In genomic region chr5:18448330-18448670, GRCm38 (mm10) we compare ENCODE assay signal across 12 mouse cellular contexts.
"Had no signal": no experiment of that assay in that cellular context is flagged by ENCODE, and none has a peak within 500 bp of the region (broad histone marks: within the 10 kb centered on the region; RNA-seq: fewer than 3 reads in every experiment).

No protein-coding gene starts in this region.

- H3K36me3 ChIP-seq: limb, embryonic 10.5 days; liver, embryonic 15.5 days; stomach, embryonic 15.5 days had no signal

- H3K27ac ChIP-seq: left cerebral cortex, adult 2 months; limb, embryonic 10.5 days; liver, embryonic 15.5 days; stomach, embryonic 15.5 days had no signal

- H3K4me3 ChIP-seq: left cerebral cortex, adult 2 months; limb, embryonic 10.5 days; liver, embryonic 15.5 days; stomach, embryonic 15.5 days had no signal

- H3K4me2 ChIP-seq: liver, embryonic 11.5 days; liver, embryonic 15.5 days; stomach, embryonic 15.5 days had no signal

- H3K9me3 ChIP-seq: limb, embryonic 10.5 days; liver, embryonic 15.5 days; stomach, embryonic 15.5 days had no signal

- H3K9ac ChIP-seq: liver, embryonic 15.5 days; stomach, embryonic 15.5 days had no signal

- ATAC-seq: lung, postnatal 0 days had no signal

- DNase-seq: kidney, adult 8-10 months; kidney, postnatal 25 days; lung, adult 2 months; lung, postnatal 36 days; right cerebral cortex, postnatal 14 days; thymus, postnatal 36 days had no signal

- H3K4me1 ChIP-seq: limb, embryonic 10.5 days; liver, embryonic 15.5 days; stomach, embryonic 15.5 days had no signal

- H3K27me3 ChIP-seq: liver, embryonic 15.5 days; stomach, embryonic 15.5 days had no signal
